Mouse (Mus musculus): Measurements from ENCODE around the gene Socs7.
"Not testable (repeated sequence)": the region's sequence is repeated elsewhere in the genome, so short reads cannot be mapped to it uniquely, and the experiment has no call there.

The Socs7 gene

GRCm38 (mm10) chr11:97361948-97362648 lies at the start of gene Socs7:
Socs7 (plus strand) TSS chr11:97362551.
- in situ Hi-C loops (cut with MboI, MseI), result loop anchor here (5.0 kb wide), 1 partner anchor 65 kb away; no protein-coding TSS in a partner anchor

- in situ Hi-C loops (cut with MboI, MseI), result loop anchor here (5.0 kb wide), 1 partner anchor 36 kb away; no protein-coding TSS in a partner anchor
These were observed 49.5 kb upstream of the Socs7 start for GRCm38 (mm10) chr11:97312871-97313270.

GRCm38 (mm10) chr11:97314110-97314509 lies 48.2 kb upstream of the Socs7 start:
- in situ Hi-C loops (cut with MboI, MseI), result loop anchor here (5.0 kb wide), 1 partner anchor 37 kb away; no protein-coding TSS in a partner anchor

GRCm38 (mm10) chr11:97314751-97315503 lies 47.4 kb upstream of the Socs7 start:
- in situ Hi-C loops (cut with MboI, MseI), result loop anchor here (5.0 kb wide), 1 partner anchor 38 kb away; no protein-coding TSS in a partner anchor

GRCm38 (mm10) chr11:97315504-97316503 lies 46.5 kb upstream of the Socs7 start, which contains the start of gene Mrpl45:
Mrpl45 (plus strand) TSS chr11:97315716.
- in situ Hi-C loops (cut with MboI, MseI), result no loop called here

- in situ Hi-C loops (cut with MboI, MseI), result no loop called here
These were observed 41.2 kb upstream of the Socs7 start for GRCm38 (mm10) chr11:97321197-97321596.

GRCm38 (mm10) chr11:97321894-97322600 lies 40.3 kb upstream of the Socs7 start:
- in situ Hi-C loops (cut with MboI, MseI), result not testable (repeated sequence)

GRCm38 (mm10) chr11:97325224-97325623 lies 37.1 kb upstream of the Socs7 start:
- in situ Hi-C loops (cut with MboI, MseI), result no loop called here

- in situ Hi-C loops (cut with MboI, MseI), result no loop called here
These were observed 34.2 kb upstream of the Socs7 start for GRCm38 (mm10) chr11:97328148-97328547.

GRCm38 (mm10) chr11:97330315-97330714 lies 32.0 kb upstream of the Socs7 start:
- in situ Hi-C loops (cut with MboI, MseI), result no loop called here

GRCm38 (mm10) chr11:97331231-97332190 lies 30.8 kb upstream of the Socs7 start:
- in situ Hi-C loops (cut with MboI, MseI), result no loop called here

GRCm38 (mm10) chr11:97333044-97333443 lies 29.3 kb upstream of the Socs7 start:
- in situ Hi-C loops (cut with MboI, MseI), result no loop called here

- in situ Hi-C loops (cut with MboI, MseI), result no loop called here
These were observed 28.5 kb upstream of the Socs7 start for GRCm38 (mm10) chr11:97333896-97334295.

GRCm38 (mm10) chr11:97334400-97334799 lies 28.0 kb upstream of the Socs7 start:
- in situ Hi-C loops (cut with MboI, MseI), result no loop called here

- in situ Hi-C loops (cut with MboI, MseI), result no loop called here
These were observed 26.1 kb upstream of the Socs7 start for GRCm38 (mm10) chr11:97336238-97336637.

- in situ Hi-C loops (cut with MboI, MseI), result no loop called here
These were observed 25.5 kb upstream of the Socs7 start for GRCm38 (mm10) chr11:97336751-97337345.

GRCm38 (mm10) chr11:97337363-97337762 lies 25.0 kb upstream of the Socs7 start:
- in situ Hi-C loops (cut with MboI, MseI), result no loop called here

- in situ Hi-C loops (cut with MboI, MseI), result no loop called here
These were observed 23.9 kb upstream of the Socs7 start for GRCm38 (mm10) chr11:97338302-97338976.

- in situ Hi-C loops (cut with MboI, MseI), result no loop called here
These were observed 23.4 kb upstream of the Socs7 start for GRCm38 (mm10) chr11:97338977-97339315.

All from regulatory T cell (primary cell).